Mouse (Mus musculus) regulatory T cell (primary cell): ENCODE results near the gene Ppp1r3g.

ENCODE experiments used
- in situ Hi-C: fragments of 300-600 bp; cut with MboI, MseI; formaldehyde crosslinking; loops from one replicate; pipeline ENCODE4 v1.15.1; 2025; ENCODE audit warnings: high pct_unique_total_duplicates

Gene Ppp1r3g

GRCm38 (mm10) chr13:35994067-35994466, 35.4 kb downstream of the Ppp1r3g start:
- in situ Hi-C loops, result no loop called here

GRCm38 (mm10) chr13:35995231-35995630, 36.6 kb downstream of the Ppp1r3g start:
- in situ Hi-C loops, result no loop called here

- in situ Hi-C loops, result no loop called here
Observed at GRCm38 (mm10) chr13:35995696-35996426, 37.2 kb downstream of the Ppp1r3g start.

DNA sequence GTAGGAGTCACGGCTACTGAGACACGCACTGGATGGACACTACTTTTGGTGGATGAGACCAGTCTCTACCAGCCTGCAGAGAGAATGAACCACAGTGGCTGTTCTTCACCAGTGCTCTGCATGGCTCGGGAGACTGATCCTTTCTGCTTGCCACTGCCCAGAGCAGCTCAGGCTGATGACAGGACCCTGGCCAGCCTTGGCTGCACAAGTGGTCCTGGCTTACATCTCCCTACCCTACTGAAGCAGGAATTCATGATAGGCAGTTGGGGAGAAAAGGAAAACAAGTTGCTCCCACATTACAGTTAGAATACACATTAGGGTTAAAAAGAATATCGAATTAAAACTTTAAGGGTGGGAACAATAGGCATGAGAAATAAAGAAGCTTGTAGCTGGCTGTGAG, 39.0 kb downstream of the Ppp1r3g start:
- in situ Hi-C loops, result no loop called here

DNA sequence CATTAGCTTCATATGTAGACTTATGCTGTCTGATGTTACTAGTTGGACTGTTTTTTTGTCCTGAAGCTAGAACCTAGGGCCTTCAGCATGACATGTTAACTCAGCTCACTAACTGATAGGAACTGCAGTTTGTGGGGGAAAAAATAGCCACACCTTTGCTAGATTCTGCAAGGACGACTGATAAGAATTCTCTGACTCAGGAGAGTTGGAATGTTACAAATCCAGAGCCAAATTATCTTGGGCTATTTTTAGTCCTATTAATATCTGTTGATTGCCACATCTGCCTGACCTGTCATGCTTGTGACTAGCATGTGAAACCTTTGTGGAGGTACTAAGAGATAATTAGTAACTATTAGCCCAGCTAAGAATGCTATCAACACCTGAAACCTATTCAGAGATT, 42.2 kb downstream of the Ppp1r3g start:
- in situ Hi-C loops, result loop anchor here (25.0 kb wide), 1 partner anchor 237 kb away; no protein-coding TSS in a partner anchor

- in situ Hi-C loops, result loop anchor here (25.0 kb wide), 1 partner anchor 227 kb away; no protein-coding TSS in a partner anchor
Observed at GRCm38 (mm10) chr13:36009981-36010380, 51.3 kb downstream of the Ppp1r3g start.

DNA sequence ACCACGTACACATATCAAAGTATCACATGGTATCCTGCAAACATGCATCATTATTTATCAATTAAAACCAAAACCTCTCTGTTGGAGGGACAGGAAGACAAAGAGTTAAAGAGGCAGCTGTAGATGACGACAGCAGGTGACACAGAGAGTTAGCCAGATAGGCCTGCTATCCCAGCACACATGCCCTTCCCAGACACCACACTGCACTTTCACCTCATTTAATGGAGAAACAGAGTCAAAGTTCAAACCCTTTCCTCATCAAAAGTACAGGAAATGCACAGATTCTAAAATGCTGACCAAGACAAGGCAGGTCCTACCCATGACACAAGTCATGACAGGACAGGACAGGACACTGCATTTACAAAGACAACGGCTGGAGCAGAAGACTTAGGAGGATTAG, 57.0 kb downstream of the Ppp1r3g start:
- in situ Hi-C loops, result loop anchor here (25.0 kb wide), 1 partner anchor 222 kb away; no protein-coding TSS in a partner anchor

DNA sequence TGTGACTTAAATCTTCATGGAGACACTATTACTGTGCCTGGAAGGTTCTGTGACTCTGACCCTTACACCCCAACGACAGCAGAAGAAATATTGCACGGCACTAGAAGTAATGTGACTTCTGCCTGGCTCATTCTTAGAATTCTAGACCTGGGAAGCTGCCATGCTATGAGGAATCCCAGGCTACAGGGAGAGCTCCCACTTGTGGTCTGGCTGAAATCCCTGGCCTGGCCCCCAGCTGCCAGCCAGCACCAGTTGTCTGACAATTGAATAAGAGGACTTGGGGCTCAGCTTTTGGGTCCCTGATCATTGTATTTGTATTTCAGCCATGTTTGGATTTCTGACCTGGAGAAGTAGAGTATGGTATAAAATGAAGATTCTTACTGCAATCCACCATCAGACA, 59.4 kb downstream of the Ppp1r3g start:
- in situ Hi-C loops, result loop anchor here (25.0 kb wide), 1 partner anchor 219 kb away; no protein-coding TSS in a partner anchor

GRCm38 (mm10) chr13:36019309-36020274, 61.0 kb downstream of the Ppp1r3g start:
- in situ Hi-C loops, result loop anchor here (25.0 kb wide), 1 partner anchor 218 kb away; no protein-coding TSS in a partner anchor
